9 mouse cellular contexts compared by ENCODE assay signal in the genomic region with DNA sequence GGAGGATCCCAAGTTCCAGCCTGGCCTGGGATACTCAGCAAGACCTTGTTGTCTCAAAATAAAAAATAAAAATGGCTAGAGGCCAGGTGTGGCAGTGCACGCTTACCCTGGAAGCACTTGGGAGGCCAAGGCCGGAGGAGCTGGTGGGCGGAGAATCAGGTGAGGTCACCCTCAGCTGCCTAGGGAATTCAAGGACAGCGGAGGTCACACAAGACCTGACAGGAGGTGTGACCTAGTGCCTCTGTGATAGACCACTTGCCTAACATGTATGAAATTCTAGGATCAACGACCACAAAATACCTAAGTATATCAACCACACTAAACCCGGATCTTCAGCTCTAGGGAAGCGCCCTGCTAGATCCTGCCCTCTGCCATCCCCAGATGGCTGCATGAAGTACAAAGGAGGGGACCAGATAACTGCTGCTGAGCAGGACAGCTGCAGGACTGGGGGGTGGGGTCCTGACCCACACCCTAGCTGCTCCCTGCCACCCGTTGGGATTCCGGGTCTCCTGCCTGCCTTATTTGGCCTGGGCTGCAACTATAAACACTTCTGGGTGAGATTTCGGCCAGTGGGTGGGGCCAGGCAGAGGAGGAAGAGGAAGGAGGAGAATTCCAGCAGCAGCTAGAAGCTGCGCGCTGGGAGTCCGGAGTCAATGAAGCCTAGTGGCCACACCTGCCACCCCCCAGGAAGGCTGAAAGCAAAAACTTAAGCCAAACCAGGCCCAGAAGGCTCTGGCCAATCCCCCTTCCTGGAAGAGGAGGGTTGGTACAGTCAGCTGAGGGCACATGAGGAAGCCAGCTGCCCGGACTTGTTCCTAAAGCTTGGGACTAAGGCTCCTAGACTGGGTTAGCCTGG. TPM values are rescaled to one million over a fixed set of nuclear protein-coding genes. Genes with fewer than 3 reads are reported as not detected.
DNase-seq lines count a peak whose midpoint lies in the region; ATAC-seq lines count a peak whose summit lies in the region.
"Had no signal": no experiment of that assay in that cellular context is flagged by ENCODE, and none has a peak within 500 bp of the region (broad histone marks: within the 10 kb centered on the region; RNA-seq: fewer than 3 reads in every experiment).

No protein-coding gene starts in this region.

- DNase-seq in embryo, embryonic 10 days (ENCODE audit: low spot score), result peak; percentile 37
- DNase-seq in embryo, embryonic 9.5 days (ENCODE audit: extremely low spot score), result no peak
- DNase-seq in embryonic facial prominence, embryonic 14.5 days (ENCODE audit: low spot score), result peak; percentile 61
- DNase-seq in heart, postnatal 25 days (ENCODE audit: low spot score), result peak; percentile 72
- peak; percentile 51 for DNase-seq in large intestine, adult 2 months (ENCODE audit: low read depth, low spot score)
- no peak for DNase-seq in right cerebral cortex, adult 2 months (ENCODE audit: low spot score in 2 of 2)
- DNase-seq in layer of hippocampus, adult 11-12 months (ENCODE audit: low spot score), result no peak

- 56% methylated on average over 14 of the region's 14 CpGs for WGBS in embryonic facial prominence, embryonic 14.5 days
- 23% methylated on average over 14 of the region's 14 CpGs for WGBS in large intestine, adult 2 months

- no peaks in the 10 kb centered on the region for H3K9me3 ChIP-seq in embryonic facial prominence, embryonic 14.5 days (ENCODE audit: control insufficient read depth, low read length)
- 0 out of 2 replicates have a peak, but pooled peaks cover 1% of the 10 kb centered on the region for H3K9me3 ChIP-seq in megakaryocyte, embryonic 14.5 days

- no peaks in the 10 kb centered on the region for H3K36me3 ChIP-seq in embryonic facial prominence, embryonic 14.5 days (ENCODE audit: control insufficient read depth, insufficient read depth, low read length)
- peaks cover 26% of the 10 kb centered on the region for H3K36me3 ChIP-seq in megakaryocyte, embryonic 14.5 days (replicated peaks; ENCODE audit: low read length)

- no peak overlapping the region for H3K4me3 ChIP-seq in embryonic facial prominence, embryonic 14.5 days (ENCODE audit: low read depth, low read length)
- peak overlapping the region; percentile 72 for H3K4me3 ChIP-seq in megakaryocyte, embryonic 14.5 days (replicated peaks)

- H3K9ac ChIP-seq in embryonic facial prominence, embryonic 14.5 days (ENCODE audit: low read depth, low read length), result peak overlapping the region; percentile 9; the same call in 1 of the 2 replicates

- intact Hi-C loops in heart, postnatal 25 days (cut with DNase I), result no loop called here

- peak overlapping the region; percentile 25 for H3K4me2 ChIP-seq in embryonic facial prominence, embryonic 14.5 days (ENCODE audit: low read depth, low read length)

- H3K27ac ChIP-seq in embryonic facial prominence, embryonic 14.5 days (replicated peaks; ENCODE audit: low read depth, low read length), result peak overlapping the region; percentile 57

- peak; percentile 38 for ATAC-seq in embryonic facial prominence, embryonic 14.5 days (ENCODE audit: low read depth)

- no peaks in the 10 kb centered on the region for H3K27me3 ChIP-seq in embryonic facial prominence, embryonic 14.5 days (replicated peaks; ENCODE audit: control insufficient read depth, insufficient read depth, low read length)
- H3K27me3 ChIP-seq in megakaryocyte, embryonic 14.5 days (replicated peaks), result no peaks in the 10 kb centered on the region
- H3K27me3 ChIP-seq: CH12.LX had no signal

- H3K4me1 ChIP-seq in embryonic facial prominence, embryonic 14.5 days (ENCODE audit: control insufficient read depth, insufficient read depth, low read length), result peaks cover 36% of the 10 kb centered on the region
- H3K4me1 ChIP-seq in megakaryocyte, embryonic 14.5 days, result peaks cover 84% of the 10 kb centered on the region

RNA-seq across cellular contexts. Expression of a gene that starts 28.1 kb away (rescaled TPM):
- 18.7 and 22.7 TPM in 2 replicates for polyA plus RNA-seq in embryonic facial prominence, embryonic 14.5 days (2014; fragmentation: Nextera tagmentation; extraction: Ambion mirVana)
- total RNA-seq in heart, postnatal 25 days (2021), result 10 to 100 TPM; 17.2 to 19.1 TPM
- polyA plus RNA-seq in large intestine, adult 2 months (2012; rRNA removed), result 35.4 and 38.3 TPM in 2 replicates
- 25.0 and 60.9 TPM in 2 replicates for polyA plus RNA-seq in megakaryocyte, embryonic 14.5 days (2012; ENCODE audit: insufficient read depth, low replicate concordance)

RNA-seq across cellular contexts. Expression of a gene that starts 44.8 kb away (rescaled TPM):
- 32.9 and 33.7 TPM in 2 replicates for polyA plus RNA-seq in embryonic facial prominence, embryonic 14.5 days (2014; fragmentation: Nextera tagmentation; extraction: Ambion mirVana)
- 1 to 10 TPM; 2.7 to 3.2 TPM for total RNA-seq in heart, postnatal 25 days (2021)
- 42.7 and 43.0 TPM in 2 replicates for polyA plus RNA-seq in large intestine, adult 2 months (2012; rRNA removed)
- 68.9 and 81.7 TPM in 2 replicates for polyA plus RNA-seq in megakaryocyte, embryonic 14.5 days (2012; ENCODE audit: insufficient read depth, low replicate concordance)

RNA-seq across cellular contexts. Expression of a gene that starts 47.1 kb away (rescaled TPM):
- 49.0 and 49.2 TPM in 2 replicates for polyA plus RNA-seq in embryonic facial prominence, embryonic 14.5 days (2014; fragmentation: Nextera tagmentation; extraction: Ambion mirVana)
- 10 to 100 TPM in 1 of 2 experiments, 1 to 10 TPM in 1; 7.3 to 11.4 TPM for total RNA-seq in heart, postnatal 25 days (2021)
- 20.8 and 27.6 TPM in 2 replicates for polyA plus RNA-seq in large intestine, adult 2 months (2012; rRNA removed)
- 40.5 and 70.3 TPM in 2 replicates for polyA plus RNA-seq in megakaryocyte, embryonic 14.5 days (2012; ENCODE audit: insufficient read depth, low replicate concordance)

RNA-seq across cellular contexts. Expression of a gene that starts 47.2 kb away (rescaled TPM):
- 40.0 and 40.1 TPM in 2 replicates for polyA plus RNA-seq in embryonic facial prominence, embryonic 14.5 days (2014; fragmentation: Nextera tagmentation; extraction: Ambion mirVana)
- total RNA-seq in heart, postnatal 25 days (2021), result 10 to 100 TPM; 35.8 to 38.2 TPM
- 49.6 and 52.5 TPM in 2 replicates for polyA plus RNA-seq in large intestine, adult 2 months (2012; rRNA removed)
- 86.9 and 219 TPM in 2 replicates for polyA plus RNA-seq in megakaryocyte, embryonic 14.5 days (2012; ENCODE audit: insufficient read depth, low replicate concordance)

RNA-seq across cellular contexts. Expression of a gene that starts 53.7 kb away (rescaled TPM):
- polyA plus RNA-seq in embryonic facial prominence, embryonic 14.5 days (2014; fragmentation: Nextera tagmentation; extraction: Ambion mirVana), result 291 and 314 TPM in 2 replicates
- 10 to 100 TPM; 30.6 to 39.3 TPM for total RNA-seq in heart, postnatal 25 days (2021)
- 318 and 399 TPM in 2 replicates for polyA plus RNA-seq in large intestine, adult 2 months (2012; rRNA removed)
- polyA plus RNA-seq in megakaryocyte, embryonic 14.5 days (2012; ENCODE audit: insufficient read depth, low replicate concordance), result 257 and 338 TPM in 2 replicates

Comparison
In these comparisons a context has a peak if more than half of its experiments do, and no peak if none do; other contexts are left out.
1. DNase-seq: peak in embryo, embryonic 10 days (single experiment), embryonic facial prominence, embryonic 14.5 days (single experiment), heart, postnatal 25 days (single experiment) and large intestine, adult 2 months (single experiment); none in embryo, embryonic 9.5 days (single experiment), right cerebral cortex, adult 2 months (0 of 2) and layer of hippocampus, adult 11-12 months (single experiment).